Mouse (Mus musculus): ENCODE data around the gene Ddah2. TPM values are rescaled to one million over a fixed set of nuclear protein-coding genes. Genes with fewer than 3 reads are reported as not detected.

Gene Ddah2
- total and polyA plus RNA-seq, 2 experiments from 2014 or later = 204 to 210 TPM

GRCm38 (mm10) chr17:35066084-35066483, 7.2 kb downstream of the Ddah2 start, which contains the start of gene Mpig6b:
Gene Mpig6b, minus strand, starts transcription at chr17:35066184.
- Histone ChIP-seq H3K27me3 (ENCODE audit: insufficient read depth, low read length) (peaks cover 20% of the 10 kb centered on the region; the same call in 1 of the 2 replicates), H3K36me3 (ENCODE audit: insufficient read depth, low read length) (peaks cover 6% of the 10 kb centered on the region; the same call in 1 of the 2 replicates), H3K4me1 (ENCODE audit: insufficient read depth, low read length) (no peaks in the 10 kb centered on the region; the same call in 1 of the 2 replicates), H3K9ac (replicated peaks; ENCODE audit: low read length, poor library complexity, severe bottlenecking) (no peak within 1 kb of the TSS), H3K4me3 (ENCODE audit: low read depth, low read length) (peak within 1 kb of the TSS; percentile 16; the same call in 1 of the 2 replicates), H3K9me3 (ENCODE audit: low read length) (no peaks in the 10 kb centered on the region), H3K4me2 (ENCODE audit: low read depth, low read length, poor library complexity, severe bottlenecking) (peak within 1 kb of the TSS; percentile 38), H3K27ac (ENCODE audit: low read depth, low read length) (no peak within 1 kb of the TSS)
- 50% methylated on average over 10 of the region's 10 CpGs for WGBS
- DNase-seq (ENCODE audit: low spot score) (no peak), ATAC-seq (ENCODE audit: low FRiP score) (no peak)
- no peak for TF ChIP-seq CTCF (IDR thresholded peaks at IDR 0.05)

- H3K27me3 ChIP-seq (ENCODE audit: insufficient read depth, low read length) = peaks cover 19% of the 10 kb centered on the region; the same call in 1 of the 2 replicates
- no peak overlapping the region for H3K9ac ChIP-seq (replicated peaks; ENCODE audit: low read length, poor library complexity, severe bottlenecking)
- H3K4me3 ChIP-seq (ENCODE audit: low read depth, low read length) = no peak overlapping the region
- ATAC-seq (ENCODE audit: low FRiP score) (no peak), DNase-seq (ENCODE audit: low spot score) (no peak)
- no peak overlapping the region for H3K4me2 ChIP-seq (ENCODE audit: low read depth, low read length, poor library complexity, severe bottlenecking)
- H3K9me3 ChIP-seq (ENCODE audit: low read length) = no peaks in the 10 kb centered on the region
- TF ChIP-seq CTCF (IDR thresholded peaks at IDR 0.05) = no peak
- H3K27ac ChIP-seq (ENCODE audit: low read depth, low read length) = no peak overlapping the region
- no peaks in the 10 kb centered on the region; the same call in 1 of the 2 replicates for H3K4me1 ChIP-seq (ENCODE audit: insufficient read depth, low read length)
- H3K36me3 ChIP-seq (ENCODE audit: insufficient read depth, low read length) = no peaks in the 10 kb centered on the region
- 85% methylated on average over 17 of the region's 17 CpGs for WGBS
Observed at GRCm38 (mm10) chr17:35068213-35068914, 9.5 kb downstream of the Ddah2 start.

- no peak for DNase-seq (ENCODE audit: low spot score)
- WGBS = 57% methylated on average over 6 of the region's 6 CpGs
- no peak for TF ChIP-seq CTCF (IDR thresholded peaks at IDR 0.05)
- Histone ChIP-seq H3K9me3 (ENCODE audit: low read length) (no peaks in the 10 kb centered on the region), H3K4me1 (ENCODE audit: insufficient read depth, low read length) (no peaks in the 10 kb centered on the region), H3K4me3 (ENCODE audit: low read depth, low read length) (no peak overlapping the region), H3K36me3 (ENCODE audit: insufficient read depth, low read length) (no peaks in the 10 kb centered on the region), H3K9ac (replicated peaks; ENCODE audit: low read length, poor library complexity, severe bottlenecking) (no peak overlapping the region), H3K27me3 (ENCODE audit: insufficient read depth, low read length) (0 out of 2 replicates have a peak, but pooled peaks cover under 1% of the 10 kb centered on the region), H3K4me2 (ENCODE audit: low read depth, low read length, poor library complexity, severe bottlenecking) (no peak overlapping the region), H3K27ac (ENCODE audit: low read depth, low read length) (no peak overlapping the region)
- no peak for ATAC-seq (ENCODE audit: low FRiP score)
Observed at GRCm38 (mm10) chr17:35070556-35071229, 11.9 kb downstream of the Ddah2 start.

- no peak overlapping the region for H3K4me3 ChIP-seq (ENCODE audit: low read depth, low read length)
- no peaks in the 10 kb centered on the region for H3K27me3 ChIP-seq (ENCODE audit: insufficient read depth, low read length)
- TF ChIP-seq CTCF (IDR thresholded peaks at IDR 0.05) = no peak
- H3K4me1 ChIP-seq (ENCODE audit: insufficient read depth, low read length) = no peaks in the 10 kb centered on the region
- H3K9me3 ChIP-seq (ENCODE audit: low read length) = no peaks in the 10 kb centered on the region
- DNase-seq (ENCODE audit: low spot score) (no peak), ATAC-seq (ENCODE audit: low FRiP score) (no peak)
- no peak overlapping the region for H3K4me2 ChIP-seq (ENCODE audit: low read depth, low read length, poor library complexity, severe bottlenecking)
- no peak overlapping the region for H3K9ac ChIP-seq (replicated peaks; ENCODE audit: low read length, poor library complexity, severe bottlenecking)
- WGBS = 80% methylated on average over 9 of the region's 9 CpGs
- no peak overlapping the region for H3K27ac ChIP-seq (ENCODE audit: low read depth, low read length)
- no peaks in the 10 kb centered on the region for H3K36me3 ChIP-seq (ENCODE audit: insufficient read depth, low read length)
Observed at GRCm38 (mm10) chr17:35071454-35071853, 12.6 kb downstream of the Ddah2 start.

- no peak for DNase-seq (ENCODE audit: low spot score)
- H3K9me3 ChIP-seq (ENCODE audit: low read length) = no peaks in the 10 kb centered on the region
- no peaks in the 10 kb centered on the region for H3K27me3 ChIP-seq (ENCODE audit: insufficient read depth, low read length)
- TF ChIP-seq CTCF (IDR thresholded peaks at IDR 0.05) = no peak
- no peaks in the 10 kb centered on the region for H3K36me3 ChIP-seq (ENCODE audit: insufficient read depth, low read length)
- no peak overlapping the region for H3K4me3 ChIP-seq (ENCODE audit: low read depth, low read length)
- no peak overlapping the region for H3K27ac ChIP-seq (ENCODE audit: low read depth, low read length)
- H3K4me1 ChIP-seq (ENCODE audit: insufficient read depth, low read length) = no peaks in the 10 kb centered on the region
- H3K9ac ChIP-seq (replicated peaks; ENCODE audit: low read length, poor library complexity, severe bottlenecking) = no peak overlapping the region
- 57% methylated on average over 17 of the region's 17 CpGs for WGBS
- no peak overlapping the region for H3K4me2 ChIP-seq (ENCODE audit: low read depth, low read length, poor library complexity, severe bottlenecking)
- ATAC-seq (ENCODE audit: low FRiP score) = no peak
Observed at GRCm38 (mm10) chr17:35074097-35074496, 15.3 kb downstream of the Ddah2 start.

Measured in midbrain, postnatal 0 days (tissue).